Mouse (Mus musculus) E14TG2a.4 (cell line): ENCODE data around the gene Ndufs3.

ENCODE experiments used
- CTCF ChIP-seq: conservative IDR thresholded peaks from 2 replicates; pipeline ENCODE4 v1.5.1; 2014; ENCODE audit warnings: low read length
- NANOG ChIP-seq: IDR thresholded peaks from 2 replicates; pipeline ENCODE4 v1.6.1; 2014; ENCODE audit warnings: borderline replicate concordance, low read length, mixed read lengths

DNA sequence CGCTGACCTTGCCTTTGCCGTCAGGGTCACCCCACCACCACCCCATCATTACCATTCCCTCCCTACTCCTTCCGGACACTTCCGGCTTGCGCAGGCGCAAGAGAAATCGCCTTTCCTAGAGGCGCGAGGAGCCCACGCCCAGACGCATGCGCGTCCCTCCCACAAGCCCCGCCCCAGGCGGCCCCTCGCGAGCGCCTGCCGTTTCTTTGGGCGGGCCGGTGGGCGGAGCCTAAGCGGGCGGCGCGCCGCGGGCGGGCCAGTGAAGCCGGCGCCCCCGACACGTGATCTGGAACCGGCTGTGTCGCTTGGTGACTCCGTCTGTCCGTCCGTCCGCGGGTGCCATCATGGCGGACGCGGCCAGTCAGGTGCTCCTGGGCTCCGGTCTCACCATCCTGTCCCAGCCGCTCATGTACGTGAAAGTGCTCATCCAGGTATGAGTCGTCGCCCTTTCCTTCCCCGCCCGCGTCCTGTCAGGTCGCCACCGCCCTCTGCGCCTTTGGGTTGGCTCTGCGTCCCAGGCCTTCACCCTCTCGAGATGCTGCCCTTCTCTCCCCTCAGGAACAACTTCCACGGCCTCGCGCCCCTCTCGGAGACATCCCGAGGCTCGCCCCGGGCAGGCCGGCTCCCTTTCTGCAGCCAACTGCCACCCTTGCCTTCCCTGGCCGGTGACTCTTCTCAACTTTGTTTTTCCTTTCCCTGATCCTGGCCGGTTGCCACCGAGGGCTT lies 57.5 kb downstream of the Ndufs3 start, which contains the start of gene Mtch2:
- TF ChIP-seq CTCF: no peak
- no peak for TF ChIP-seq NANOG
